Mouse (Mus musculus) neural tube, embryonic 11.5 days (tissue): ENCODE data around the gene Armc7. TPM values are rescaled to one million over a fixed set of nuclear protein-coding genes. Genes with fewer than 3 reads are reported as not detected.
"Not testable (repeated sequence)": the region's sequence is repeated elsewhere in the genome, so short reads cannot be mapped to it uniquely, and the experiment has no call there.

Source experiments
- ATAC-seq: fragments of 200-750 bp; cut with Nextera tagmentation; 2 replicates; pipeline ENCODE4 v1.8.0; 2017; ENCODE audit warnings: moderate number of reproducible peaks, mild to moderate bottlenecking, moderate TSS enrichment, moderate library complexity; ENCODE audit not compliant: insufficient read depth, low FRiP score, low TSS enrichment
- DNase-seq: peaks from one replicate; pipeline ENCODE4 v3.0.0-alpha.2; 2015; ENCODE audit warnings: low spot score
- H3K27ac ChIP-seq: fragments of 300-500 bp; sonication (generic); 2 replicates; pipeline ENCODE4 v1.5.1; 2014; ENCODE audit warnings: low read depth, mild to moderate bottlenecking, low read length
- H3K27me3 ChIP-seq: fragments of 300-500 bp; sonication (generic); 2 replicates; pipeline ENCODE4 v1.6.1; 2014; ENCODE audit warnings: mild to moderate bottlenecking, low read length, mixed read lengths; ENCODE audit not compliant: control insufficient read depth, insufficient read depth
- H3K36me3 ChIP-seq: fragments of 300-500 bp; sonication (generic); 2 replicates; pipeline ENCODE4 v1.6.1; 2014; ENCODE audit warnings: mild to moderate bottlenecking, low read length, moderate library complexity, mixed read lengths; ENCODE audit not compliant: control insufficient read depth, insufficient read depth
- H3K4me1 ChIP-seq: fragments of 300-500 bp; sonication (generic); 2 replicates; pipeline ENCODE4 v1.6.1; 2014; ENCODE audit warnings: low read length, mixed read lengths; ENCODE audit not compliant: control insufficient read depth, insufficient read depth
- H3K4me2 ChIP-seq: fragments of 300-500 bp; sonication (generic); 2 replicates; pipeline ENCODE4 v1.6.1; 2014; ENCODE audit warnings: low read depth, mild to moderate bottlenecking, moderate library complexity
- H3K4me3 ChIP-seq: fragments of 300-500 bp; sonication (generic); 2 replicates; pipeline ENCODE4 v1.5.1; 2014; ENCODE audit warnings: low read depth, low read length
- H3K9ac ChIP-seq: fragments of 300-500 bp; sonication (generic); 2 replicates; pipeline ENCODE4 v1.6.1; 2014; ENCODE audit warnings: mild to moderate bottlenecking, low read length
- H3K9me3 ChIP-seq: fragments of 300-500 bp; sonication (generic); 2 replicates; pipeline ENCODE4 v1.6.1; 2016; ENCODE audit warnings: low read length; ENCODE audit not compliant: control insufficient read depth
- WGBS: fragments of 180-500 bp; shearing (Covaris S2); extraction: QIAGEN DNeasy Blood & Tissue Kit; methylation state at CpG from one replicate; pipeline ENCODE4 v1.1.7; 2014; 5-methylcytosine and 5-hydroxymethylcytosine counted together
- polyA plus RNA-seq: library from polyadenylated mRNA; unstranded; fragments of >200 nt; fragmentation: Nextera tagmentation; extraction: Ambion mirVana; gene quantifications from 2 replicates; pipeline ENCODE4 v1.2.1, GENCODE M21; 2014

Armc7 gene
- polyA plus RNA-seq, 1 experiment from 2014 or later, result 8.3 TPM

DNA sequence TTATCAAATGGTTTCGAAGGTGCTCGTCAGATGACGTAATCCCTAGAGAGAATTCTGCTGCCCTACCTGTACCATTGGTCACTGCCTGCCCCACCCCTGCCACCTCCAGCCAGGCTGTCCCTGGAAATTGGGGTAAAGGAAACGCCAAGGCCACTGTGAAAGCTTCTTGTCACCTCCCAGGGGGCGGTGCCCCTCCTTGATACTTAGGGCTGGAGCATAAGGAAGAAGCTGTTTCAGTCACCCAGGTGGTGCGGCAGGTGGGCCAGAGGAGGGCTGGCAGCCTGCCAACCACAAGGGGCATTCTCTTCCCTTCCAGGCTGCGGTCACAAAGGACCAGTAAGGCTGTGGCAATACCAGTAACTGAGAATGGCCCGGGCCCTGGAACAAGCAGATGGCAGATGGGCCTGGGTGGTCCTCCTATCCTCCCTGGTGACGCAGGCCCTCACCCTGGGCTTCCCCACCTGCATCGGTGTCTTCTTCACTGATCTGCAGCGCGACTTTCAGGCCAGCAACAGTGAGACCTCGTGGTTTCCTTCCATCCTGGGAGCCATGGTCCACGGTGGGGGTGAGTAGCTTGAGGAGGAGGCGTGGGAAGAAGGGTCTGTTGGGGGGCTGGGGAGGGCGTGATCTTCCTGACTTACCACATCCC lies 13.1 kb upstream of the Armc7 start, which contains the start of gene Slc16a5:
Slc16a5 (plus strand) TSS at position 232 of the 649 bp plus-strand sequence.
- DNase-seq (no peak), ATAC-seq (no peak)
- 78% methylated on average over 16 of the region's 16 CpGs for WGBS
- peaks cover 3% of the 10 kb centered on the region; the same call in 1 of the 2 replicates for H3K4me1 ChIP-seq
- H3K36me3 ChIP-seq, result no peaks in the 10 kb centered on the region
- no peaks in the 10 kb centered on the region for H3K27me3 ChIP-seq
- H3K9ac ChIP-seq, result no peak within 1 kb of the TSS
- no peaks in the 10 kb centered on the region for H3K9me3 ChIP-seq
- H3K4me3 ChIP-seq, result no peak within 1 kb of the TSS
- no peak within 1 kb of the TSS for H3K27ac ChIP-seq
- no peak within 1 kb of the TSS for H3K4me2 ChIP-seq

DNA sequence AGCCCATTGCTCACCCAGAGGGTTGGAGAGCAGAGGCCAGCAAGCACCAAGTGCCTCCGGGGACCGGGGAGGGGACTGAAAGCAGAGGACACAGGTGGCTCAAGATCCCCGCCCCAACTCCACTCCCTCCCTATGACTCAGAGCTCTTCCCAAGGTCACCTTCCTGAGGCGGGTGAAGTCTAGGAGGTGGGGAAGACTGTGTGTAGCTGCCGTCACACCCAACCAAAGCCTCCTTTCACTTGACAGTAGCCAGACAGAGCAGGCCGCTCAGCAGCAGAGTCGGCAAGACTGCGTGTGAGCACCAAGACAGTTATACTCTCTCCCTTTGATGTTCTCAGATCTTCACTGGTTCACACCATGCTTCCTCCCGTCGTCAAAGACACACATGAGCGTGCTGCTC lies 12.1 kb upstream of the Armc7 start:
- no peak overlapping the region for H3K27ac ChIP-seq
- no peaks in the 10 kb centered on the region for H3K9me3 ChIP-seq
- H3K9ac ChIP-seq, result no peak overlapping the region
- no peaks in the 10 kb centered on the region for H3K36me3 ChIP-seq
- H3K4me1 ChIP-seq, result peaks cover 4% of the 10 kb centered on the region; the same call in 1 of the 2 replicates
- WGBS, result 70% methylated on average over 11 of the region's 11 CpGs
- no peak overlapping the region for H3K4me2 ChIP-seq
- DNase-seq (no peak), ATAC-seq (no peak)
- H3K4me3 ChIP-seq, result no peak overlapping the region
- no peaks in the 10 kb centered on the region for H3K27me3 ChIP-seq

DNA sequence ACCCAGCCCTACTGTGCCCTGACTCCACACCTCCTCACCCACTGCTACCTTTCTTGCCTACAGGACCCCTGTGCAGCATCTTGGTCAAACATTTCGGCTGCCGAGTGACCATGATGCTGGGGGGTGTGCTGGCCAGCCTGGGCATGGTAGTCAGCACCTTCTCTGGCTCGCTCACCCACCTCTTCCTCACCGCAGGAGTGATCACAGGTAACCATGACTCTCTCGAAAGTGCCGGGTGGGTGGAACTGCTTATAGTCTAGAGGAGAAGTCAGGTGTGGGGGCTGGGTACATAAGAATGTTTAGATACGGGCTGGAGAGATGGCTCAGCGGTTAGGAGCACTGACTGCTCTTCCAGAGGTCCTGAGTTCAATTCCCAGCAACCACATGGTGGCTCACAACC lies 10.6 kb upstream of the Armc7 start:
- Histone ChIP-seq H3K27me3 (no peaks in the 10 kb centered on the region), H3K36me3 (no peaks in the 10 kb centered on the region), H3K9ac (no peak overlapping the region), H3K4me3 (no peak overlapping the region), H3K4me2 (no peak overlapping the region), H3K9me3 (no peaks in the 10 kb centered on the region), H3K4me1 (peaks cover 4% of the 10 kb centered on the region; the same call in 1 of the 2 replicates), H3K27ac (no peak overlapping the region)
- DNase-seq (no peak), ATAC-seq (no peak)
- 86% methylated on average over 8 of the region's 8 CpGs for WGBS

DNA sequence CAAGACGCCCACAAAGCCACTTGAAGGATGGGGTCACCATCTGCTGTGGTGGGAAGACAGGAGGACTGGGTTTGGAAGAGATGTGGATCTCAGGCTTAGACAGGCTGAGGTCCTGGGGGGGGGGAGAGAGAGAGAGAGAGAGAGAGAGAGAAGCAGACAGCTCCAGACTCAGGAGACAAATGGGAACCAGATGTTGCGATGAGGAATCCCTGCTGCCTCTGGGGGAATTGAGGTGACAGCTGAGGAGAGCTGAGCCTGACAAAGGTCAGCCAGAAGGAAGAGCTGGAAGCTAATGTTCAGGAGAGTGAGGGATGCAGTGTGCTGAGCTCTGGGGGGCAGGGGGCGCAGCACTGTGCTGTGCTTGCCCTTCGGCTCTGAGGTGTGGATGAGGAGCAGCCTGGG lies 8.2 kb upstream of the Armc7 start:
- H3K27ac ChIP-seq, result no peak overlapping the region
- H3K4me3 ChIP-seq, result no peak overlapping the region
- 35% methylated on average over 4 of the region's 4 CpGs for WGBS
- DNase-seq (peak; percentile 46), ATAC-seq (no peak)
- H3K4me2 ChIP-seq, result no peak overlapping the region
- no peaks in the 10 kb centered on the region for H3K36me3 ChIP-seq
- H3K9me3 ChIP-seq, result no peaks in the 10 kb centered on the region
- H3K4me1 ChIP-seq, result peaks cover 4% of the 10 kb centered on the region; the same call in 1 of the 2 replicates
- no peak overlapping the region for H3K9ac ChIP-seq
- no peaks in the 10 kb centered on the region for H3K27me3 ChIP-seq

DNA sequence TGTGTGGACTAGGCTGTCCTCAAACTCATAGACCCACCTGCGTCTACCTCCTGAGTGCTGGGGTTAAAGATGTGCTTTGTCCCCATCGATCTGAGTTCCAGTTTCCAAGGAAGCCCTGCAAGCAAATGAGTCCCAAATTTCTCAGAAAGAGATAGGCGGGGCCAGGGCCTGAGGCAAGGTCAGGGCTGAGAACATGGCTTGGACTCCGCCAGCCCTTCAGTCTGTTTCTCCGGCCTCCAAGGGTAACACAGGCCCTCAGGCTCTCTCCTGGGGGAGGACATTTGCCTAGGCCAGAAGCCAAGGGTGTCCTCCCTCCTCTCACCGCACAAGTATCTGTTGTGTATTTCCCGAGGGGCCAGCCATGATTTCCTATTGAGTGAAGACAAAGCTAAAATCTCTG lies 3.3 kb upstream of the Armc7 start:
- WGBS, result 90% methylated on average over 7 of the region's 7 CpGs
- H3K4me2 ChIP-seq, result no peak overlapping the region
- no peak for ATAC-seq
- no peak for DNase-seq
- no peaks in the 10 kb centered on the region for H3K9me3 ChIP-seq
- H3K27ac ChIP-seq, result no peak overlapping the region
- no peaks in the 10 kb centered on the region for H3K36me3 ChIP-seq
- H3K27me3 ChIP-seq, result no peaks in the 10 kb centered on the region
- H3K4me1 ChIP-seq, result peaks cover 20% of the 10 kb centered on the region
- no peak overlapping the region for H3K9ac ChIP-seq
- H3K4me3 ChIP-seq, result no peak overlapping the region

DNA sequence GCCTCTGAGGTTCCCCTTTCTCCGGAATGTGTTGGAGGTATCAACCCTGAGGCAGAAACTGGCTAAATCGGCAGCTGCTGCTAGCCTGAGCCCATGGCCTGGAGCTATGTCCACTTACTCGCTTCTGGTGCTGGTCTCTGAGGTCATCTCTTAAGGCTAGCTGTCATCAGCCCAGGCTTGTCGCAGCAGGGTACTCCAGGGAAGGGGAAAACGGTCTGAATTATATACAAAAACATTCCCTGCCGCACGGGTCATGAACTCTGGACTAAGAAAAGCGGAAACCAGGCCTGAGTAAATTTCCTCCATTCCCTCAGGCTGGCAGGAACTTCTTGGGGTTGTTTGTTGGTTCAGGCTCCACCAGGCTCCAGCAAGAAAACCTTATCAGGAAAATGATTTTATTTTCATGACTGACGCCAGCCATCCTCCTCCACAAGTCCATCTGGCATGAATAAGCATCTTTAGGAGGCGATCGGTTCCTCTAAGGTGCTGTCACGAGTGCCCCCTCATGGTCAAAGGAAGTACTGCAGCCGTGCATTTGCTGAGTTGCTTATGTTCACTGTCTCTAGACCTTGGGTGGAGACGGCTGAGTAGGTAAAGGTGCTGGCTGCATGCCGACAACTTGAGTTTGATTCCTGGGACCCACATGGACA lies 1.7 kb upstream of the Armc7 start:
- H3K36me3 ChIP-seq, result no peaks in the 10 kb centered on the region
- H3K27me3 ChIP-seq, result no peaks in the 10 kb centered on the region
- H3K9ac ChIP-seq, result no peak overlapping the region
- 17% methylated on average over 15 of the region's 15 CpGs for WGBS
- DNase-seq (peak; percentile 94), ATAC-seq (no peak)
- H3K27ac ChIP-seq, result 0 out of 2 replicates have a peak overlapping the region, but pooled peaks have one; percentile 5
- H3K4me3 ChIP-seq, result no peak overlapping the region
- no peaks in the 10 kb centered on the region for H3K9me3 ChIP-seq
- peaks cover 18% of the 10 kb centered on the region for H3K4me1 ChIP-seq
- H3K4me2 ChIP-seq, result no peak overlapping the region

DNA sequence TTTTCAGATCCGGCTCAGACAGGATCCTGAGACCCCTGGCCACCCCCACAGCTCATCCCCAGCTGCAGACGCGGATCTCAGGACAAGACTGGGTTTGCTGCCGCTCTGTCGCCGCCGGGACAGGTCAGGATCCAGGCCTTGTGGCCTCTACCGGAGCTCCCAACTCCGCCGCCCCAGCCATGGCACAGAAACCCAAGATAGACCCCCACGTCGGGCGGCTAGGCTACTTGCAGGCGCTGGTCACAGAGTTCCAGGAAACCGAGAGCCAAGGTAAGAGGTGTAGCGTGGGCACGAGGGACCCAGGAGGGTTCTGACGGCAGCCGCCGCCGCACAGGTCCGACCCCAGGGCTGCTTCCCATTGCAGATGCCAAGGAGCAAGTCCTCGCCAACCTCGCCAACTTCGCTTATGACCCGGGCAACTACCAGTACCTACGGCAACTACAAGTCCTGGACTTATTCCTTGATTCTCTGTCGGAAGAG lies 331 bp downstream of the Armc7 start:
- no peak; the same call in 1 of the 2 replicates for ATAC-seq
- Histone ChIP-seq H3K4me2 (peak overlapping the region; percentile 93), H3K4me1 (peaks cover 18% of the 10 kb centered on the region), H3K9ac (peak overlapping the region; percentile 71), H3K9me3 (no peaks in the 10 kb centered on the region), H3K27me3 (no peaks in the 10 kb centered on the region), H3K4me3 (peak overlapping the region; percentile 86), H3K27ac (peak overlapping the region; percentile 39; the same call in 1 of the 2 replicates), H3K36me3 (no peaks in the 10 kb centered on the region)
- WGBS, result 4% methylated on average over 28 of the region's 28 CpGs
- DNase-seq, result no peak

DNA sequence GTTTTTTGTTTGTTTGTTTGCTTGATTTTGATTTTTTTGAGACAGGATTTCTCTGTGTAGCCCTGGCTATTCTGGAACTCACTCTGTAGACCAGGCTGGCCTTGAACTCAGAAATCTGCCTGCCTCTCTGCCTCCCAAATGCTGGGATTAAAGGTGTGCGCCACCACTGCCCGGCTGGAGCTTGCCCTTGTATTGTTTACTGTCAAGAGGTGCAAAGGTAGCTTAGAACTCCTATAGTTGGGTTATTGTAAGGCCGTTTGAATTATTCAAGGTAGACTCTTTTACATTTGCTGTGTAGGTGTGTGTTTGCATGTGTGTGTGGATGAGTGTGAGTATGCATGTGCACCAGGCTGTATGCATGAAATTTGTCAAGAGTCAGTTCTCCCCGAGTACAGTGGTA lies 1.2 kb downstream of the Armc7 start:
- not testable (repeated sequence) for H3K9ac ChIP-seq, H3K36me3 ChIP-seq, H3K27ac ChIP-seq, H3K9me3 ChIP-seq, H3K27me3 ChIP-seq, H3K4me2 ChIP-seq, ATAC-seq, DNase-seq
- Histone ChIP-seq H3K4me3 (peak overlapping the region; percentile 86; the same call in 1 of the 2 replicates), H3K4me1 (peaks cover 18% of the 10 kb centered on the region)
- 85% methylated on average over 4 of the region's 4 CpGs for WGBS

DNA sequence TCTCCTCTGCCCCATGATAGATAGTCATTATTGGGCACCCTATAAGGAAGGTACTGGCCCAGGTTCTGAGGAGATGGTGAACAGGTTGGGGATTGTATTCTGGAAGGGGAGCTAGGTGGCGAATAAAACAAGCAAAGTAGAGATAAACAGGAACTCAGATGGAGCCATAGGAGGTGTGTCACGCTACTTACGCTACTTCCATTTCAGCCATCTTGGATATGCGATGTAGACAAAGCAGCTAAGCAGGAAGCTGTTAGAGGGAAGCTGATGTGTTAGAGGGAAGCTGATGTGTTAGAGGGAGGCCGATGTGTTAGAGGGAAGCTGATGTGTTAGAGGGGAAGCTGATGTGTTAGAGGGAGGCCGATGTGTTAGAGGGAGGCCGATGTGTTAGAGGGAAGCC lies 1.9 kb downstream of the Armc7 start:
- H3K27me3 ChIP-seq, DNase-seq, ATAC-seq, H3K36me3 ChIP-seq, H3K4me3 ChIP-seq, H3K4me2 ChIP-seq, H3K9ac ChIP-seq, H3K27ac ChIP-seq, H3K9me3 ChIP-seq: not testable (repeated sequence)
- WGBS, result 86% methylated on average over 7 of the region's 7 CpGs
- H3K4me1 ChIP-seq, result peaks cover 18% of the 10 kb centered on the region
